Mouse (Mus musculus) monocyte, adult 5-6 weeks (primary cell): ENCODE measurements around the gene Nfia. TPM values are rescaled to one million over a fixed set of nuclear protein-coding genes. Genes with fewer than 3 reads are reported as not detected.

Source experiments
- ATAC-seq: fragments of 153-309, 156-312 bp; replicated peaks from 2 replicates; pipeline ENCODE4 v1.8.0; 2017; ENCODE audit warnings: mild to moderate bottlenecking; ENCODE audit not compliant: low TSS enrichment, insufficient number of reproducible peaks, severe bottlenecking, poor library complexity, low FRiP score
- total RNA-seq: library from RNA; stranded (forward); fragments of 200-1000, 200-491, 200-594 nt; gene quantifications from 3 replicates; pipeline ENCODE4 v1.2.3, GENCODE M21; 2017

Gene Nfia
- total RNA-seq, 1 experiment from 2014 or later = 0.67 TPM

- ATAC-seq = no peak
Observed at GRCm38 (mm10) chr4:98113289-98114024, 340.9 kb downstream of the Nfia start.

- no peak for ATAC-seq
Observed at GRCm38 (mm10) chr4:98114966-98115365, 342.4 kb downstream of the Nfia start.

GRCm38 (mm10) chr4:98115401-98115800 is 342.9 kb downstream of the Nfia start:
- ATAC-seq = no peak

- no peak for ATAC-seq
Observed at GRCm38 (mm10) chr4:98116046-98116445, 343.5 kb downstream of the Nfia start.

GRCm38 (mm10) chr4:98118126-98118525 is 345.6 kb downstream of the Nfia start:
- ATAC-seq = no peak

- ATAC-seq = no peak
Observed at GRCm38 (mm10) chr4:98118761-98119675, 346.5 kb downstream of the Nfia start.

GRCm38 (mm10) chr4:98119949-98120531 is 347.5 kb downstream of the Nfia start:
- no peak for ATAC-seq

GRCm38 (mm10) chr4:98120706-98121340 is 348.3 kb downstream of the Nfia start:
- no peak for ATAC-seq

GRCm38 (mm10) chr4:98126003-98126677 is 353.6 kb downstream of the Nfia start:
- no peak for ATAC-seq

- no peak for ATAC-seq
Observed at GRCm38 (mm10) chr4:98130798-98131197, 358.3 kb downstream of the Nfia start.

- no peak for ATAC-seq
Observed at GRCm38 (mm10) chr4:98134027-98134426, 361.5 kb downstream of the Nfia start.

GRCm38 (mm10) chr4:98136072-98136471 is 363.5 kb downstream of the Nfia start:
- no peak for ATAC-seq

- ATAC-seq = no peak
Observed at GRCm38 (mm10) chr4:98142879-98143436, 370.4 kb downstream of the Nfia start.

GRCm38 (mm10) chr4:98150576-98150975 is 378.0 kb downstream of the Nfia start:
- ATAC-seq = no peak

GRCm38 (mm10) chr4:98157921-98158320 is 385.4 kb downstream of the Nfia start:
- no peak for ATAC-seq

- ATAC-seq = no peak
Observed at GRCm38 (mm10) chr4:98166379-98166778, 393.8 kb downstream of the Nfia start.
